Mouse (Mus musculus): ENCODE measurements around the gene Ephb4. TPM values are rescaled to one million over a fixed set of nuclear protein-coding genes. Genes with fewer than 3 reads are reported as not detected.

Gene Ephb4
- polyA plus RNA-seq, 1 experiment, result 4.5 TPM

DNA sequence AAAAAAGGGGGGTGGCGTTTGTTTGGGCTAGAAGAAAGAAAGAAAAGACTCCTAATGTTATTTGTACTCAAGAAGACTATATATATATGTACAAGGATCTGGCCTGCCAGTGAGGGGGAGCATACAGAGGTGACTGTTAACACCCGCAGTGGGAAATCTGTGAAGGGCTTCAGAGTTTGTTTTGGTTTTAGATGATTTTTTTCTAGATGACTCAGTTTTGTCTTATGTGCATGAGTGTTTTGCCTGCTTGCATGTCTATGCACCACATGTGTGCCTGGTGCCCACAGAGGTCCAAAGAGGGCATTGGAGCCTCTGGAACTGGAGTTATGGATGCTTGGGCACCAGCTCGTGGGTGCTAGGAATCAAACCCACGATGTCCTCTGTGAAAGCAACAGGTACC lies 2.9 kb upstream of the Ephb4 start:
- 76% methylated on average over 4 of the region's 4 CpGs for WGBS
- H3K27ac ChIP-seq (ENCODE audit: control insufficient read depth, insufficient read depth, low read depth, low read length, poor library complexity), result no peak overlapping the region
- no peaks in the 10 kb centered on the region; the same call in 1 of the 2 replicates for H3K4me1 ChIP-seq (ENCODE audit: control insufficient read depth, insufficient read depth, low read length)
- H3K4me3 ChIP-seq (replicated peaks; ENCODE audit: control insufficient read depth, low read depth, low read length), result no peak overlapping the region
- TF ChIP-seq CTCF (IDR thresholded peaks at IDR 0.05; ENCODE audit: control insufficient read depth, insufficient read depth, low read length), result no peak
- no peak for TF ChIP-seq POLR2A (IDR thresholded peaks at IDR 0.05; ENCODE audit: borderline replicate concordance, control insufficient read depth, low read depth, low read length)

DNA sequence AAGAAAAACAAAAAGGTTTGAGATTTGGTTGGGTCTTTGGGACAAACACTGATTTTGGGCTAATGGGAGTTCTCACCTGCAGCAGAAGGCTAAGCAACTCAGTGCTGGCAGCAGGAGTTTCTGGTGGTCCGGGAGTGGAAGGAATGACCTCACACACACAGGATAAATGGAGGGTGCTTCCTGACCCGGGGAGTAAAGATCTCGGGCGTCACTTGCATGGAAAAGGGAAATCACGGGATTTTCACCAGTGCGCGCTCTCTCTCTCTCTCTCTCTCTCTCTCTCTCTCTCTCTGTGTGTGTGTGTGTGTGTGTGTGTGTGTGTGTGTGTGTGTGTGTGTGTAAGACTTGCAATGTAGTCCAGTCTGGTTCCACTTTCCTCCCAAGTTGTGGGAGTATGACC lies 2.1 kb upstream of the Ephb4 start:
- H3K27ac ChIP-seq (ENCODE audit: control insufficient read depth, insufficient read depth, low read depth, low read length, poor library complexity), result no peak overlapping the region

DNA sequence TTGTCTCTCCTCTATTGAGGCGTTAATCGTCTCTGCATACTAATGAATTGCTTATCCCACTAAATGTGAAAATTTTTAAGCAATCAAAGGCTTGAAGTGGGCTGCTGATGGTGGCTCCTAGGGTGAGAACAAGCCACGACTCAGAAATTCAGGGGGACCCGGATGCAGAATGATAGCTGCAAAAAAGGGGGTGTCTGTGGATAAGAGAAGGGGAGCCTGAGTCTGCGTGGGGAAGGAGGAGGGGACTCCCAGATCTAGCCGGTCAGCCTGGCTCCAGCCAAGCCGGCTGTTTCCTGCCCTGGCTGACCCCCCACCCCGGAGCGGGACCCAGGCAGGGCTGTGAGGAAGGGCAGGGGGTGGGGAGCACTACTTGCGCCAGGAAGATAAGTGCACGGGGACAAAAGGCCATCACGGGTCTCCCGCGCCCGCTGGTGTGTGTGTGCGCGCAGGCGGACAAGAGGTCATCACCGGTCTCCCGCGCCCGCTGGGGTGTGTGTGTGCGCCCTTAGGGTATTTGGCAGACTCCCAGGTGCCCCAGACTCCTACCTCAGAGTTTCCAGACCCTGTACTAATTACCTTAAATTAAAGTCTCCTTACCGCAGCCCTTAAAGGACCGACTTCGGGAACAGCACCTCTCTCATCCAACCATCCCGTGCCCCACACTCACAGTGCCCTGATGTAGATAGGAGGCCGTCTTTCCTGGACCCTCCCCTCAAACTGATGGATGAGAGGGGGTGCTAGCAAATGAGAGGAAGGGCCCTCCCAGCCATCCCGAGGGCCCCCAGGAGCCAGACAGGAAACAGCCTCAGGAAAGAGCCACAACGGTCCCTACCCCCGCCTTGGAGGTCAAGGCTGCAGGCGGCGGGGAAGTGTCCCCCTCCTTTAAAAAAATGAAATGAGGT lies 1.2 kb upstream of the Ephb4 start:
- TF ChIP-seq POLR2A (IDR thresholded peaks at IDR 0.05; ENCODE audit: borderline replicate concordance, control insufficient read depth, low read depth, low read length) (no peak), CTCF (IDR thresholded peaks at IDR 0.05; ENCODE audit: control insufficient read depth, insufficient read depth, low read length) (no peak)
- H3K4me1 ChIP-seq (ENCODE audit: control insufficient read depth, insufficient read depth, low read length), result no peaks in the 10 kb centered on the region; the same call in 1 of the 2 replicates
- 4% methylated on average over 33 of the region's 33 CpGs for WGBS
- no peak overlapping the region for H3K4me3 ChIP-seq (replicated peaks; ENCODE audit: control insufficient read depth, low read depth, low read length)
- no peak overlapping the region for H3K27ac ChIP-seq (ENCODE audit: control insufficient read depth, insufficient read depth, low read depth, low read length, poor library complexity)

More for the DNA sequence above, 2.1 kb upstream of the Ephb4 start:
- H3K4me3 ChIP-seq (replicated peaks; ENCODE audit: control insufficient read depth, low read depth, low read length), result no peak overlapping the region
- no peaks in the 10 kb centered on the region; the same call in 1 of the 2 replicates for H3K4me1 ChIP-seq (ENCODE audit: control insufficient read depth, insufficient read depth, low read length)
- WGBS, result 66% methylated on average over 7 of the region's 7 CpGs
- TF ChIP-seq CTCF (IDR thresholded peaks at IDR 0.05; ENCODE audit: control insufficient read depth, insufficient read depth, low read length), result no peak
- TF ChIP-seq POLR2A (IDR thresholded peaks at IDR 0.05; ENCODE audit: borderline replicate concordance, control insufficient read depth, low read depth, low read length), result no peak

DNA sequence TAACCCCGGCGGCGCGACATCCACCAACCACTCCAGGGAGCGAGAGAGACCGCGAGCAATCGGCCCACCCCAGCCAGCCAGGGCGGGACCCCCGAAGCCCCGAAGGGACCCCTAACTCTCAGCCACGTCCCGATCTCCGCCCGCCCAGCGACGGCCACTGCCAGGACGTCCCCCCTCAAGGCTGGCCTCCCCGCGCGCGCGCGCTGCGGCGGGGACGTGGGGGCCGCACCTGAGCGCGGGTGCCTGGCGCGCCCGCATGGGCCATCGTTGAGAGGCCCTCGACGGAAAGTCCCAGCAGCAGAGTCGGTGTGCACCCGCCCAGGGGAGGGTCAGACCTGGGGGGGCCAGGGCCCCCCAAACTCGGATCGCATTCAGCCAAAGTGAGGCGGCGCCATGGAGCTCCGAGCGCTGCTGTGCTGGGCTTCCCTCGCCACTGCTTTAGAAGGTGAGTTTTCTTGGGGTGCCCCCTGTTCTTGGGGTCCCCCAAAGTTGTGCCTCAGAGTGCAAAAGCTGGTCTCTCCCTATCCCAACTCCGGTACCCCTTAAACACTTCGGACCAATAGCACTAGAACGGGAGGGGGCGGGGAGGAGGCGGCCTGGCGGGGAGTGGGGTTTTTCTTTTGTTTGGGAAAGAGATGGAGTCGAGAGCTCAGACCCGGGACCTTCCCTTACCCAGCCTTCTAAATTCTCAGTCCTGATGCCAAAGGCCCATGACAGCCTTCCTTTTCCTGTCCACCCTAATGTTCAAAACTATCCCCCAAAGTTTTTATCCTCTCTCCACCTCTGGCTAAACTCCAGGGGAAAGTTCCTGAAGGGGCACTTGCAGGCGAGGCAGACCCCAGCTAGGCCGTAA lies 522 bp downstream of the Ephb4 start:
- H3K27ac ChIP-seq (ENCODE audit: control insufficient read depth, insufficient read depth, low read depth, low read length, poor library complexity), result no peak overlapping the region; the same call in 1 of the 2 replicates
- no peaks in the 10 kb centered on the region; the same call in 1 of the 2 replicates for H3K4me1 ChIP-seq (ENCODE audit: control insufficient read depth, insufficient read depth, low read length)
- TF ChIP-seq CTCF (IDR thresholded peaks at IDR 0.05; ENCODE audit: control insufficient read depth, insufficient read depth, low read length) (no peak), POLR2A (IDR thresholded peaks at IDR 0.05; ENCODE audit: borderline replicate concordance, control insufficient read depth, low read depth, low read length) (no peak)
- no peak overlapping the region for H3K4me3 ChIP-seq (replicated peaks; ENCODE audit: control insufficient read depth, low read depth, low read length)
- WGBS, result 4% methylated on average over 55 of the region's 55 CpGs

DNA sequence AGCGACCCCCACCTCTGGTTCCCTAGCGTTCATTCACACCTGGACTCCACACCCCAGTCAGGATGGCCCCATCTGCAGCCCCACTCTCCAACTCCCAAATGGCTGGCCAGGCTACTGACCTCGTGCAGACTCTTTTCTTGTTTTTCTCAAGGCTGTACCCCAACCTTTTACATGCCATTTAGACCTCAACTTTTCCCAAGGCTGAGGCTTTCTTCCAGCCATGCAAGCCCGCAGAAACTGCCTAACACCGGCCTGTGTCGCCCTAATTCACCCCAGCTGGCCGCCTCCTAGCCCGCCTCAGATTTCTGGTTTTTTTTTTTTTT lies 1.1 kb downstream of the Ephb4 start:
- H3K27ac ChIP-seq (ENCODE audit: control insufficient read depth, insufficient read depth, low read depth, low read length, poor library complexity), result no peak overlapping the region
- TF ChIP-seq POLR2A (IDR thresholded peaks at IDR 0.05; ENCODE audit: borderline replicate concordance, control insufficient read depth, low read depth, low read length) (no peak), CTCF (IDR thresholded peaks at IDR 0.05; ENCODE audit: control insufficient read depth, insufficient read depth, low read length) (no peak)
- no peak overlapping the region for H3K4me3 ChIP-seq (replicated peaks; ENCODE audit: control insufficient read depth, low read depth, low read length)
- H3K4me1 ChIP-seq (ENCODE audit: control insufficient read depth, insufficient read depth, low read length), result no peaks in the 10 kb centered on the region
- 50% methylated on average over 8 of the region's 8 CpGs for WGBS

DNA sequence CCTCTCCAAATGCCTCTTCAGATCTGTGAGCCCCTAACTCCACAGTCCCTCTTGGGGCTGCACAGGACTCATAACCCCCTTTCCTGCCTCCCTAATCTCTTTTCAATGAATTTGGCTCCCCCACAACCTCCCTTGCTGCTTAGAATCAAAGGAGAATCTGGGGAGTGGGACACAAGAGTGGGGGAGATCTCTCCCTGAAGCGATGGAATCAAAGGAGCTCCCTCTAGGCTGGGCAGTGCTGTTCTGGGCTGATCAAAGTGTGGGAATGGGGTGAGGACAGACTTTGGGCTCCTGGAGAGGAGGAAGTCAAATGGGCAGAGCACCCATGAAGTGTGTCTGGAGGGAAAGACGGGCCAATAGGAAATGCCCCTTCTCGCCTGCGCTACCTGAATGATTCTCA lies 1.5 kb downstream of the Ephb4 start:
- no peak overlapping the region for H3K27ac ChIP-seq (ENCODE audit: control insufficient read depth, insufficient read depth, low read depth, low read length, poor library complexity)
- 78% methylated on average over 4 of the region's 4 CpGs for WGBS
- TF ChIP-seq POLR2A (IDR thresholded peaks at IDR 0.05; ENCODE audit: borderline replicate concordance, control insufficient read depth, low read depth, low read length), result no peak
- H3K4me3 ChIP-seq (replicated peaks; ENCODE audit: control insufficient read depth, low read depth, low read length), result no peak overlapping the region
- H3K4me1 ChIP-seq (ENCODE audit: control insufficient read depth, insufficient read depth, low read length), result no peaks in the 10 kb centered on the region

DNA sequence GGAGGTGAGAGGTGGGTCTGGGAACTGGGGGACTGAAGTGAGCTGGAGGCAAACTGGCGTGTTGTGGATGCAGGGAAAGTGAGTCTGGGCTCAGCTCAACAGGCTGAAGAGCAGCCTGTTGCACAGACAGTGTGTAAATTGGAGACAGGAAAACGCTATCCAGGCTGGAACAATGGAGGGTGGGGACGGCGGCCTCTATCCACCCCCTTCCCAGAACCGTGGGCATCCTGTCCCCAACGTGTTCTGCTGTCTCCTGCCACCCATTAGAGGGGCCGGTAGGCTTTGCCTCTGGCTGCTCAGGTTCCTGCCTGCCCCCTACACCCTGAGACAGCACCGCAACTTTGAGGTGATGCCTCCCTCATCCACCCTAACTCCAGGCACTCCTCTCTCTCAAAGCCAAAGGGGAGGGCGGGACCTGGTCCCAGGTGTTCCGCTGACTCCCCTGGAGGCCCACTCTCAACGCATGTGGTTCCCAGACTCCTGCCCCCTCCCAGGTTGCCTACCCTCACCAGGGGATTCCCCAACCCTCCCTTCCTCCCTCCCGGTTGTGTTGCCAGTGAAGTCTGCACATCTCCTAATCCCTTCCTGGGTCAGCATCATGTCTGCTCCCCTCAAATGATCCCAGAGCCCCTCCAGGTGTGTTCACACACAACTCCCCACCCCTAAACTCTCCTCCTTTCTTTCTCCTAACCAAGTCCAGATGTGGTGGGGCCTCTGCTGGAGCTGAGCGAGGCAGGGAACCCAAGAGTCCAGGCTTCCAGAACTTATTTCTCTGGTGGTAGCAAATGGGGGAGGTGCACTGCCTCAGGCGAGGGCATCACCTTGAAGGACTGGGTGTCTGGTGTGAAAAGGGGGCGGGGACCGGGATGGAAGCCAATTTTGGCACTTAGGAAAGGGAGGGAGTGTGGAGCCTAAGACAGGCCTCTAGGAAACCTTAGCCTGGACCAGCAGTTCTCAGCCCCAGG lies 2.4 kb downstream of the Ephb4 start:
- TF ChIP-seq CTCF (IDR thresholded peaks at IDR 0.05; ENCODE audit: control insufficient read depth, insufficient read depth, low read length) (no peak), POLR2A (IDR thresholded peaks at IDR 0.05; ENCODE audit: borderline replicate concordance, control insufficient read depth, low read depth, low read length) (no peak)
- Histone ChIP-seq H3K4me3 (replicated peaks; ENCODE audit: control insufficient read depth, low read depth, low read length) (no peak overlapping the region), H3K4me1 (ENCODE audit: control insufficient read depth, insufficient read depth, low read length) (no peaks in the 10 kb centered on the region), H3K27ac (ENCODE audit: control insufficient read depth, insufficient read depth, low read depth, low read length, poor library complexity) (no peak overlapping the region)
- 68% methylated on average over 16 of the region's 16 CpGs for WGBS
